Mouse (Mus musculus) liver, embryonic 15.5 days (tissue): ENCODE results near the gene Miip. TPM values are rescaled to one million over a fixed set of nuclear protein-coding genes. Genes with fewer than 3 reads are reported as not detected.
A peak's percentile ranks its signal among the peaks of the same experiment; 100 is the strongest.
"Not testable (repeated sequence)": the region's sequence is repeated elsewhere in the genome, so short reads cannot be mapped to it uniquely, and the experiment has no call there.

Source experiments
- ATAC-seq: fragments of 200-750 bp; cut with Nextera tagmentation; 2 replicates; pipeline ENCODE4 v1.8.0; 2017; ENCODE audit warnings: moderate number of reproducible peaks, mild to moderate bottlenecking, moderate library complexity; ENCODE audit not compliant: insufficient read depth
- H3K27ac ChIP-seq: fragments of 300-500 bp; sonication (generic); replicated peaks from 2 replicates; pipeline ENCODE4 v1.5.1; 2015; ENCODE audit warnings: mild to moderate bottlenecking, inconsistent platforms
- H3K27me3 ChIP-seq: fragments of 300-500 bp; sonication (generic); 2 replicates; pipeline ENCODE4 v1.6.1; 2015; ENCODE audit warnings: mild to moderate bottlenecking, inconsistent platforms
- H3K36me3 ChIP-seq: fragments of 300-500 bp; sonication (generic); replicated peaks from 2 replicates; pipeline ENCODE4 v1.6.1; 2015; ENCODE audit warnings: moderate library complexity, mild to moderate bottlenecking, inconsistent platforms
- H3K4me1 ChIP-seq: fragments of 300-500 bp; sonication (generic); replicated peaks from 2 replicates; pipeline ENCODE4 v1.6.1; 2015; ENCODE audit warnings: inconsistent platforms
- H3K4me2 ChIP-seq: fragments of 300-500 bp; sonication (generic); 2 replicates; pipeline ENCODE4 v1.6.1; 2015; ENCODE audit warnings: moderate library complexity, mild to moderate bottlenecking, inconsistent platforms
- H3K4me3 ChIP-seq: fragments of 300-500 bp; sonication (generic); replicated peaks from 2 replicates; pipeline ENCODE4 v1.5.1; 2015; ENCODE audit warnings: mild to moderate bottlenecking, inconsistent platforms
- H3K9ac ChIP-seq: fragments of 300-500 bp; sonication (generic); 2 replicates; pipeline ENCODE4 v1.6.1; 2015; ENCODE audit warnings: moderate library complexity, mild to moderate bottlenecking, inconsistent platforms
- H3K9me3 ChIP-seq: fragments of 300-500 bp; sonication (generic); replicated peaks from 2 replicates; pipeline ENCODE4 v1.6.1; 2016; ENCODE audit warnings: inconsistent platforms
- WGBS: fragments of 180-500 bp; shearing (Covaris S2); methylation state at CpG from one replicate; pipeline ENCODE4 v1.1.7; 2015; ENCODE audit warnings: mixed read lengths; ENCODE audit not compliant: insufficient replicate concordance; 5-methylcytosine and 5-hydroxymethylcytosine counted together
- polyA plus RNA-seq: library from polyadenylated mRNA; unstranded; fragments of >200 nt; fragmentation: Nextera tagmentation; extraction: Ambion mirVana; gene quantifications from 2 replicates; pipeline ENCODE4 v1.2.1, GENCODE M21; 2015

The Miip gene
- polyA plus RNA-seq, 1 experiment from 2014 or later = 29.3 TPM

- H3K4me3 ChIP-seq, H3K27ac ChIP-seq, H3K4me1 ChIP-seq, H3K9ac ChIP-seq, H3K9me3 ChIP-seq, H3K4me2 ChIP-seq, H3K27me3 ChIP-seq, ATAC-seq: not testable (repeated sequence)
- H3K36me3 ChIP-seq = peaks cover 12% of the 10 kb centered on the region
- 88% methylated on average over 21 of the region's 26 CpGs for WGBS
Observed at GRCm38 (mm10) chr4:147839282-147839681, 29.3 kb downstream of the Miip start.

GRCm38 (mm10) chr4:147824389-147824788, 44.2 kb downstream of the Miip start:
- Histone ChIP-seq H3K4me2 (no peak overlapping the region), H3K27ac (no peak overlapping the region), H3K9ac (no peak overlapping the region), H3K27me3 (no peaks in the 10 kb centered on the region), H3K4me1 (no peaks in the 10 kb centered on the region), H3K9me3 (peaks cover 6% of the 10 kb centered on the region), H3K36me3 (peaks cover 40% of the 10 kb centered on the region), H3K4me3 (no peak overlapping the region)
- no peak for ATAC-seq
- 65% methylated on average over 4 of the region's 4 CpGs for WGBS

- not testable (repeated sequence) for H3K4me2 ChIP-seq, H3K4me1 ChIP-seq, H3K27me3 ChIP-seq, H3K9me3 ChIP-seq, H3K9ac ChIP-seq, ATAC-seq, H3K4me3 ChIP-seq, H3K27ac ChIP-seq
- peaks cover 19% of the 10 kb centered on the region for H3K36me3 ChIP-seq
- 65% methylated on average over 3 of the region's 3 CpGs for WGBS
Observed at GRCm38 (mm10) chr4:147821414-147821813, 47.2 kb downstream of the Miip start.

- not testable (repeated sequence) for H3K9ac ChIP-seq, H3K27me3 ChIP-seq, H3K4me1 ChIP-seq, H3K4me2 ChIP-seq, H3K9me3 ChIP-seq, ATAC-seq, H3K36me3 ChIP-seq, H3K4me3 ChIP-seq, H3K27ac ChIP-seq
- 64% methylated on average over 7 of the region's 7 CpGs for WGBS
Observed at GRCm38 (mm10) chr4:147819659-147820058, 49.0 kb downstream of the Miip start.

GRCm38 (mm10) chr4:147814592-147815167, 53.9 kb downstream of the Miip start:
- no peak overlapping the region for H3K27ac ChIP-seq
- H3K9me3 ChIP-seq = no peaks in the 10 kb centered on the region
- 0 out of 2 replicates have a peak, but pooled peaks have one; percentile 16 for ATAC-seq
- no peak overlapping the region for H3K9ac ChIP-seq
- H3K4me3 ChIP-seq = no peak overlapping the region
- 27% methylated on average over 2 of the region's 2 CpGs for WGBS
- H3K27me3 ChIP-seq = no peaks in the 10 kb centered on the region
- H3K4me1 ChIP-seq = no peaks in the 10 kb centered on the region
- H3K36me3 ChIP-seq = no peaks in the 10 kb centered on the region
- H3K4me2 ChIP-seq = no peak overlapping the region

- Histone ChIP-seq H3K9me3 (no peaks in the 10 kb centered on the region), H3K4me2 (no peak overlapping the region), H3K36me3 (no peaks in the 10 kb centered on the region), H3K4me3 (no peak overlapping the region), H3K27ac (no peak overlapping the region), H3K4me1 (peaks cover 9% of the 10 kb centered on the region), H3K9ac (no peak overlapping the region), H3K27me3 (no peaks in the 10 kb centered on the region)
- ATAC-seq = no peak
- 32% methylated on average over 5 of the region's 5 CpGs for WGBS
Observed at GRCm38 (mm10) chr4:147813249-147813765, 55.3 kb downstream of the Miip start.

Other genes starting within 250 kb of the Miip start
- 1.4 and 2.0 TPM in 2 replicates for gene Zfp979, start 226.3 kb downstream of the Miip start, polyA plus RNA-seq
- gene Zfp534, start 166.3 kb downstream of the Miip start, polyA plus RNA-seq = not detected in 2 replicates
- 3.4 and 3.9 TPM in 2 replicates for gene Zfp984, start 59.0 kb downstream of the Miip start, polyA plus RNA-seq
- gene Zfp933, start 20.4 kb downstream of the Miip start, polyA plus RNA-seq = 1.0 and 1.4 TPM in 2 replicates
- gene Fv1, start 163 bp upstream of the Miip start, polyA plus RNA-seq = 2.1 TPM in 2 replicates
- 15.5 and 15.6 TPM in 2 replicates for gene Mfn2, start 35.9 kb upstream of the Miip start, polyA plus RNA-seq
- gene Plod1, start 68.0 kb upstream of the Miip start, polyA plus RNA-seq = 29.0 and 30.6 TPM in 2 replicates
- 7.8 and 8.9 TPM in 2 replicates for gene 2510039O18Rik, start 72.1 kb upstream of the Miip start, polyA plus RNA-seq
- gene Nppb, start 117.0 kb upstream of the Miip start, polyA plus RNA-seq = not detected in 2 replicates
- 1.3 and 1.4 TPM in 2 replicates for gene Nppa, start 131.9 kb upstream of the Miip start, polyA plus RNA-seq
- gene Clcn6, start 170.0 kb upstream of the Miip start, polyA plus RNA-seq = 1.5 and 1.6 TPM in 2 replicates
- 9.8 and 10.0 TPM in 2 replicates for gene Mthfr, start 170.3 kb upstream of the Miip start, polyA plus RNA-seq
- gene Agtrap, start 219.2 kb upstream of the Miip start, polyA plus RNA-seq = 10.0 and 11.0 TPM in 2 replicates